In the genomic region with DNA sequence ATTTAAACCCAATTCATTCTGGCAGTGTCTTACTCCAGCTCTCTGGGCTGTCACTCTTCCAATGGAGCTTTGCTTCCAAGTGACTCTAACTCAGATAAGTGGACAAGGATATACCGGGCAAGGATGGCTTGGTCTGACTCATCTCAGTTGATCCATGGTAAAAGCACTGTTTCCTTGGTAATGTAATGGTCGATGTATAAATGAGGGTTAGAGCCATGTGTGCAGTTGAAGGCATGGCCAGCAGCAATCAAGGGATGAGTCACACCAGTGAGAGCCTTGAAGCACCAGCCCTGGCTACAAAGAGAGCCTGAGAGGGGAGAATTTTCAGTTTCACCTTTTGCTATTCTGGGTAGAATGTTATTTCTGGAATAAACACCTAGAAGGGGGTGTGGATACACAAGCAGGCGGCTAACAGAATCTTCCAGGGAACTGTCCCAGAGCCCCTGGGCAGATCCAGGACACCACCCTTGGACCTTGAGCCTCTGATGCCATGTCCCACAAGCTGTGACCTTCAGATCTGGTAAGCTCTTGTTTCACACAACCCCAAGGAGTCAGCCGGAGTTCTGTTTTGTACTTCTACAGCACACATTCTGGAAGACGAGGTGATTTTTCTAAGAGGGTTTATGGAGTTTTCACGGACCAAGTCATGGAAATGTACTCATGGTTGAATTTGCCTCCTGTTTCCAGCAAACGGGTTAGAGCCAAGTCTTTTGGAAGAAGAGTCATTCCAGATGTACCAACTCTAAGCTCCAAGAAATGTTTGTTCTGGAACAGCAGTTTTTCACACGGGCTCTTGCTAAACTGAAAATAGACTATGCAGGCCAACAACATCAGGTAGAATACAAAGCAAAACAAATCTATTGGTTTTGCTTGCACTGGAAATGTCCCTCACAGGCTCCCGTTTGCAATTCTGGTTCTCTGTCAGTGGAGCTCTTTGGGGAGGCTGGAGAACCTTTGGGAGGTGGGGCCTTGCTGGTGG, we compare ENCODE assay signal across 10 mouse cellular contexts.
DNase-seq lines count a peak whose midpoint lies in the region; ATAC-seq lines count a peak whose summit lies in the region.
"Had no signal": no experiment of that assay in that cellular context is flagged by ENCODE, and none has a peak within 500 bp of the region (broad histone marks: within the 10 kb centered on the region; RNA-seq: fewer than 3 reads in every experiment).

No protein-coding gene starts in this region.

- DNase-seq in gastrocnemius, postnatal 25 days: peak; percentile 60
- DNase-seq in gastrocnemius, postnatal 14 days: no peak
- peak; percentile 64 for DNase-seq in NIH3T3 (ENCODE audit: low read depth)
- peak; percentile 23 to 49 for DNase-seq in adrenal gland, postnatal 36 days
- peak; percentile 12 for DNase-seq in heart, postnatal 25 days (ENCODE audit: low spot score)
- DNase-seq in thymus, postnatal 4 days: no peak
- DNase-seq: kidney, adult 8-10 months; right cerebral cortex, postnatal 4 days had no signal

- no peak for ATAC-seq in granulocyte monocyte progenitor cell, adult 5-6 weeks (replicated peaks; ENCODE audit: poor library complexity, severe bottlenecking)
- ATAC-seq in megakaryocyte-erythroid progenitor cell, adult 5-6 weeks (replicated peaks; ENCODE audit: low FRiP score, low TSS enrichment, poor library complexity, severe bottlenecking): no peak

- intact Hi-C loops in gastrocnemius, postnatal 14 days (cut with DNase I; ENCODE audit: low total_unique reads): no loop called here
- intact Hi-C loops in heart, postnatal 25 days (cut with DNase I): no loop called here

Comparison
In these comparisons a context has a peak if more than half of its experiments do, and no peak if none do; other contexts are left out.
1. DNase-seq: peak in gastrocnemius, postnatal 25 days (single experiment), NIH3T3 (single experiment), adrenal gland, postnatal 36 days (2 of 2) and heart, postnatal 25 days (single experiment); none in gastrocnemius, postnatal 14 days (single experiment) and thymus, postnatal 4 days (single experiment).